Mouse (Mus musculus) forebrain, embryonic 12.5 days (tissue): ENCODE measurements at regions not wholly inside any gene's neighbourhood (a gene's known extent, or its start where the extent isn't known, plus 50 kb on each side); places are given as distances from the start of the nearest gene placed in this dataset.

Source experiments
- ATAC-seq: fragments of 200-750 bp; cut with Nextera tagmentation; 2 replicates; pipeline ENCODE4 v1.8.0; 2017; ENCODE audit warnings: moderate TSS enrichment; ENCODE audit not compliant: low FRiP score
- H3K27ac ChIP-seq: fragments of 300-500 bp; sonication (generic); 2 replicates; pipeline ENCODE4 v1.5.1; 2016; ENCODE audit warnings: mild to moderate bottlenecking
- H3K27me3 ChIP-seq: fragments of 300-500 bp; sonication (generic); 2 replicates; pipeline ENCODE4 v1.6.1; 2016; ENCODE audit warnings: mild to moderate bottlenecking
- H3K36me3 ChIP-seq: fragments of 300-500 bp; sonication (generic); replicated peaks from 2 replicates; pipeline ENCODE4 v1.6.1; 2016; ENCODE audit warnings: mild to moderate bottlenecking
- H3K4me1 ChIP-seq: fragments of 300-500 bp; sonication (generic); 2 replicates; pipeline ENCODE4 v1.6.1; 2016
- H3K4me2 ChIP-seq: fragments of 300-500 bp; sonication (generic); 2 replicates; pipeline ENCODE4 v1.6.1; 2016; ENCODE audit warnings: mild to moderate bottlenecking, moderate library complexity
- H3K4me3 ChIP-seq: fragments of 300-500 bp; sonication (generic); replicated peaks from 2 replicates; pipeline ENCODE4 v1.5.1; 2016; ENCODE audit warnings: mild to moderate bottlenecking
- H3K9ac ChIP-seq: fragments of 300-500 bp; sonication (generic); 2 replicates; pipeline ENCODE4 v1.6.1; 2016; ENCODE audit warnings: mild to moderate bottlenecking
- H3K9me3 ChIP-seq: fragments of 300-500 bp; sonication (generic); 2 replicates; pipeline ENCODE4 v1.6.1; 2016
- WGBS: fragments of 180-500 bp; shearing (Covaris S2); methylation state at CpG from one replicate; pipeline ENCODE4 v1.1.7; 2016; 5-methylcytosine and 5-hydroxymethylcytosine counted together

DNA sequence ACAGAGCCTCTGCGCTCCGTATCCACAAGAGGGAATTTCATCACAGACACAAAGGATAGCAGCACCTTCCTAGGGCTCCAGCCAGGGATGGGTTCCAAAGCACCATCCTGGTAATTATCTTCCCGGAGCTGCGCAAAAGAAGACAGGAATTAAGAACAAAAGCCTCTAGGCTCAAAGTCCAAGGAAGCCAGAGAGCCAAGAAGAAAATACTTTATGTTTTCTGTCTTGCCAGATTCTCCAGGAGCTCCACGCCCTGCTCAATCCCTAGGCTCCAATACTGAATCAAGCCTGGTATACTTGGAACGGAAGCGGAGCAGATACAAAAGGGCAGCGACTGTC is 54.4 kb downstream of the Irf2bpl start:
- Histone ChIP-seq H3K36me3 (no peaks in the 10 kb centered on the region), H3K4me3 (no peak overlapping the region), H3K9me3 (no peaks in the 10 kb centered on the region), H3K4me1 (peaks cover 56% of the 10 kb centered on the region), H3K4me2 (no peak overlapping the region), H3K27me3 (peaks cover 3% of the 10 kb centered on the region; the same call in 1 of the 2 replicates), H3K9ac (0 out of 2 replicates have a peak overlapping the region, but pooled peaks have one; percentile 12), H3K27ac (peak overlapping the region; percentile 42)
- WGBS: 55% methylated on average over 8 of the region's 8 CpGs
- ATAC-seq: no peak

DNA sequence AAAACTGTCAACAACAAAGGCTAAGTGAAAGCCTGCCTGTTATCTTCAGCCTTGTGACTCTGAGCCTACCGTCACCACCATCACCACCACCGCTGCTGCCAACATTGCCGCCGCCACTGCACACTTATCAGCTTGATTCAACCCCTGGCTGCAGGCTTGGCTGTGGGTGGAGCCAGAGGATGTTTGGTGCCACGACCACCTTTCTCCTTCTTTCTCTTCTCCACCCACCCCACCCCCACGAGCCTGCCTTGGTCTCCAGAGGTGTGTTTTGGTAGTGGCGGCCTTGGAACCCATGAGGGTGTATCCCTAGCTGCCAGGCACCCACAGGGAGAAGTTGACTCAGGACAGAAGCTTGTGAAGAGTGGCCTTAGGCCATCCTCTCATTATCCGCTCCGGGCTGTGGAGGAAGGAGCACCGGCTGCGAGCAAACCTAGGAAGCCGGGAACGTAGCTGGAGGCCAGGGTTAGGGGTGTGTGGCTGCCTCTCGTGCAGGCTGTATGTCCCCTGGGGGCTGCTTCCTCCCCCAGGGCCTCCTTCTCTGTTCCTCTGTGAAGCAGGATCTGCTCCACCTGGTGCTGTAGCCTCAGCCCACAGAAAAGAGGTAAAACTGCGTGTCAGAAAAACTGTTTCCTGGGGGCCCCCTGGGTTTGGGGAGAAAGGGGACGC is 54.9 kb downstream of the Irf2bpl start:
- Histone ChIP-seq H3K4me3 (no peak overlapping the region), H3K27ac (peak overlapping the region; percentile 42), H3K27me3 (peaks cover 3% of the 10 kb centered on the region; the same call in 1 of the 2 replicates), H3K36me3 (no peaks in the 10 kb centered on the region), H3K4me1 (peaks cover 61% of the 10 kb centered on the region), H3K9ac (0 out of 2 replicates have a peak overlapping the region, but pooled peaks have one; percentile 12), H3K9me3 (no peaks in the 10 kb centered on the region), H3K4me2 (no peak overlapping the region)
- 61% methylated on average over 16 of the region's 16 CpGs for WGBS
- ATAC-seq: no peak

DNA sequence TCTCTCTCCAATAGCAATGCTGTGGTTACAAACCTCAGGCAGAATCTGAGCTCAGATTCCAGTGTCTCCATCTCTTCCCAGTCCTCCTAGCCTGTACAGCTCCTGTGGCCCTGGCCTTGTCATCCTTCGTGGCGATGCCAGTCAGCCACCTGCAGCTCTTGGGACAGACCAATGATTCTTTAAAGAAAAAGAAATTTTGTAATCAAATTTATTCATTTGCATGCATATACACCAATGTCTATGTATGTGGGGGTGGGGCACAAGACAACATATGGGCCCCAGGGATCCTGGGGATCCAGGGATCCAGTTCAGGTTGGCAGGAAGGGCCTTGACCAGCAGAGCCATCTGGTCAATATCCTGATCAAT is 57.4 kb downstream of the Irf2bpl start:
- WGBS: 92% methylated on average over 2 of the region's 2 CpGs
- H3K4me2 ChIP-seq: no peak overlapping the region
- H3K27ac ChIP-seq: peak overlapping the region; percentile 21
- H3K27me3 ChIP-seq: peaks cover 3% of the 10 kb centered on the region; the same call in 1 of the 2 replicates
- H3K4me3 ChIP-seq: no peak overlapping the region
- no peaks in the 10 kb centered on the region for H3K36me3 ChIP-seq
- no peak overlapping the region for H3K9ac ChIP-seq
- peaks cover 68% of the 10 kb centered on the region for H3K4me1 ChIP-seq
- no peaks in the 10 kb centered on the region for H3K9me3 ChIP-seq
- ATAC-seq: no peak

DNA sequence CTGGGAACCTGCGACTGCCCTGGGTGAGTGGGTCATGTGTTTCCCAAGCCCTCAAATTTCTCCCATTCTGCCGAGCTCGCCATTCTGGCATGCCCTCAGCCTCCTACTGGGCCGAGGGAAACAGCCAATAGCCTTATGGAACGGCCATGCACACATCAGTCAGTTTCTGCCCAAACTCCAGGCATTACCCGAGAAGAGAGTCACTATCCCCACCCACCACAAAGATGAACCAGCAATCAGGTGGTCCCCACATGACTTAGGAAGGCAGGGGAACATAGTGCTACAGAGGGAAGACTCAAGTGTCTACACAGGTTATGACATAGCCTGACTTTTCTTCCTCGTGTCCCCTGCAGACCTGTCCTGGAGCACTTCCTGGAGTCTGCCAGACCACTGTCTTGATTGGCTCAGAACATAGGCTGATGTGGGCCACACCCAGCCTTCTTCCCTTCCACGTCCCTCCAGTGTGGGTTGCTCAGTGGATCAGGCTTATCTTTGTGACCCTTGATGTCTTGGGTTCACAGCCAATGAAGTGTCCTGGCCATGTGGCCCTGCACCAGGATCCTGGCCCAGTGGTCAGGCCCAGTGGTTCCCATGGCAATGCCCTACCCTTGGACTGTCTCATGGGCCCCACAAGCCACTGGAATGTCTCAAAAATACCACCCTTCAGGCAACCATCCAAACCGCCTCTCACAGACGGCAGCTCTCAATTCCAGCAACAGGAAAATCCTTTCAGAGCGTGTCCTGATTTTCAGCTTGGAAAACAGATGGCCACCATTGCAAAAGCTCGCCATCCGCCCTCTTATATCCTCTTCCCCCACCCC is 58.0 kb downstream of the Irf2bpl start:
- Histone ChIP-seq H3K27me3 (peaks cover 3% of the 10 kb centered on the region; the same call in 1 of the 2 replicates), H3K9ac (no peak overlapping the region), H3K36me3 (no peaks in the 10 kb centered on the region), H3K9me3 (no peaks in the 10 kb centered on the region), H3K4me1 (peaks cover 68% of the 10 kb centered on the region), H3K27ac (peak overlapping the region; percentile 21), H3K4me3 (no peak overlapping the region), H3K4me2 (no peak overlapping the region)
- no peak for ATAC-seq
- WGBS: 63% methylated on average over 13 of the region's 13 CpGs

DNA sequence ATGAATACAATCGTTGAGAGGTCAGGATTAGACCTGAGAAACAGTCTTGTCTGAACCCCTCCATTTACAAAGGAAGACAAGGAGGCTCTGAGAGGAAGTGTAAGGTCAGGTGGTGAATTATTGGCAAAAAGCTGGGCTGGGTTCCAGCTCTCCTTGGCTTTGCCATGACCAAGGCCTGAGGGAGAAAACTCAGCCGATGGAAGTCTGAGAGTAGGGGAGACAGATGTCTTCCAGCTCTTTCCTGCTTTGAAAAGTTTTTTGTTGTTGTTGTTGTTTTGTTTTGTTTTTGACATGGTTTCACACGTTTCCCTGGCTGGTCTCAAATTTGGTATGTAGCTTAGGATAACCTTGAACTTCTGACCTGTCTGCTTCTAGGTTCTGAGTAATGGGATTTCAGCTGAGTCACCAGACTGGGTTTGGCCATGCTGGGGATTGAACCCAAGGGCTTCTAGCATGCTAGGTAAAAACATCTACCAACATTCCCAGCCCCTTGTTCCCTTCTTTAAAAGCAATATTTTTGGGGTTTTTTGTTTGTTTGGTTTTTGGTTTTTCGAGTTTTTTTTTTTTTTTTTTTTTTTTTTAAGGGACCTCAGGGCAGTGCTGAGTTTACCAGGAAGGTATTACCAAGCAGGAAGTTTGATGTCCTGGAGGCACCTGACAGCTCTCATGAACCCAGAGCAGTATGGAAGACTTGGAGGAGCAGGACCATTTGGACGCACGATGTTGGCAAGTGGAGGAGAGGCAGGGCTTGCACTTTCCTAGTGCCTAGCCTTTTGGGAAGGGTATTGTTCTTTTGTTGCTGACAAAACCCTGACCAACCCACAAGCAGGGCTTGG is 58.8 kb downstream of the Irf2bpl start:
- Histone ChIP-seq H3K27ac (peak overlapping the region; percentile 99), H3K9ac (no peak overlapping the region), H3K4me3 (no peak overlapping the region), H3K4me1 (peaks cover 72% of the 10 kb centered on the region), H3K36me3 (no peaks in the 10 kb centered on the region), H3K9me3 (no peaks in the 10 kb centered on the region), H3K4me2 (0 out of 2 replicates have a peak overlapping the region, but pooled peaks have one; percentile 47), H3K27me3 (peaks cover 3% of the 10 kb centered on the region; the same call in 1 of the 2 replicates)
- 45% methylated on average over 6 of the region's 6 CpGs for WGBS
- no peak for ATAC-seq

DNA sequence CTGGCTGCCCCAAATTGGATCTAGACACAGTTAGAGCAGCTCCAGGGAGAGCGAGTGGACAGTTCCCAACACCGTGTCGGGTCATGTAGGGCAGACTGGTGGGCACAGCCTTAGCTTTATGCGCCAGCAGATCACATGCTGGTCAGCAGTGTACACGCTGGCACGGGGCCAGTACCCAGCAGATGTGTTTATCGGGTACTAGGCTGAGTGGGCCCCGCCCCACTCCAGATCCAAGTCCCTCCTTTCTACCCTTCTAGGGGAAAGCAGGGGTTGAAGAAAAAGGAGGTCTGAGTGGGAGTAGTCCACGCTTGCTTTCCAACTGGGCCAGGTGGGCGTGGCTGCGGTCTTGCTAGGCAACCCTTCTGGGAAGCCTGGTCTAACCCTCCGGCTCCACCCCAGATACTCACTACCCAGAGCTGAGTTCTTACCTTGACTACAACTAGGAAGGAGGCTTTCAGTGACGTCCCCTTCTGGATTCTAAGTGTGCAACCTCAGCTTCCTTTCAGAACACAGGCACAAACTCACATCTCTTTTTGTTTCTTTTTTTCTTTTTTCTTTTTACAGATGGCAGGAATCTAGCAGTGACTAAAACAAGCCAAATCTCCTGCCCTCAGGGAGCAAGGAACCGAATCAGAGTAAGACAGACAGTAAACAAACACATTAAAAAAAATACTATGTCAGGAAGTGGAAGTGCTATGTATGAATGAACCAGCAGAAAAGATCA is 59.6 kb downstream of the Irf2bpl start:
- Histone ChIP-seq H3K4me2 (peak overlapping the region; percentile 47), H3K36me3 (no peaks in the 10 kb centered on the region), H3K4me1 (peaks cover 66% of the 10 kb centered on the region), H3K9ac (peak overlapping the region; percentile 21; the same call in 1 of the 2 replicates), H3K27ac (peak overlapping the region; percentile 99), H3K27me3 (peaks cover 3% of the 10 kb centered on the region; the same call in 1 of the 2 replicates), H3K9me3 (no peaks in the 10 kb centered on the region), H3K4me3 (0 out of 2 replicates have a peak overlapping the region, but pooled peaks have one; percentile 11)
- WGBS: 4% methylated on average over 14 of the region's 14 CpGs
- peak; percentile 62 for ATAC-seq

DNA sequence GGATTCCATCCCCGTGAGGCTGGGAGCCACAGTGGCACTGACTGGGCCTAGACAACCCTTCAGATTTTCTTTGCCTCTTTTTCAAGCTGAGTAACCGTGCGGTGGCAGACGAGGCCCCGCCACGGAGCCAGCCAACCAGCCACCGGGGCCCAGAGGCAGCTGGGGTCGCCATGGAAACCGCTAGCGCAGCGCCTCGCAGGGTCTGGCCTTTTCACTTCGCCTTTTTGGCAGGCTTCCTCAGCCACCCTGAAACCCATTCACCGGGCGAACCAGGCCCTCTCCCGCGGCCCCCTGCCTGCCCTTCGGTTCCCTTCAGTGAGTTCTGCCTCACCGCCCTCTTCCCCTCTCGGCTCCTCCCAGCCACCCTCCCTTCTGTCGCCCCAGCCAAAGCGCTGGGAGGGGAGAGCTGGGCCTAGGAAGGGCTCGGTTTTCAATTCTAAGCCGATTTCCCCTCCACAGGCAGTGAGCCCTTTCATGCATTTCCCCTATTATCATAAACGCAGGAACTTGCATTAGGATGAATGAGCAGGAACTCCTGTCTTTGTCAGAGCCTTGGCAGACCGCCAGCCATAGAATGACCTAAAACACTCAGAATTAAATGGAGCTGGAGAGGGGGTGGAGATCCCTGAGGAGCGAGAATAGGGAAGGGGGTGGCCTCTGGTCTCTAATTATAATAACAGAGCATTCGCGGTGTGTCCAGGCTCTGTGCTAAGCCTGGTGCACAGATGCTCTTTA is 60.6 kb downstream of the Irf2bpl start:
- Histone ChIP-seq H3K9me3 (no peaks in the 10 kb centered on the region), H3K27me3 (peaks cover 3% of the 10 kb centered on the region; the same call in 1 of the 2 replicates), H3K4me3 (peak overlapping the region; percentile 12; the same call in 1 of the 2 replicates), H3K27ac (peak overlapping the region; percentile 99), H3K36me3 (no peaks in the 10 kb centered on the region), H3K9ac (peak overlapping the region; percentile 26; the same call in 1 of the 2 replicates), H3K4me1 (peaks cover 65% of the 10 kb centered on the region), H3K4me2 (peak overlapping the region; percentile 47)
- ATAC-seq: peak; percentile 90
- WGBS: 0% methylated on average over 29 of the region's 29 CpGs

DNA sequence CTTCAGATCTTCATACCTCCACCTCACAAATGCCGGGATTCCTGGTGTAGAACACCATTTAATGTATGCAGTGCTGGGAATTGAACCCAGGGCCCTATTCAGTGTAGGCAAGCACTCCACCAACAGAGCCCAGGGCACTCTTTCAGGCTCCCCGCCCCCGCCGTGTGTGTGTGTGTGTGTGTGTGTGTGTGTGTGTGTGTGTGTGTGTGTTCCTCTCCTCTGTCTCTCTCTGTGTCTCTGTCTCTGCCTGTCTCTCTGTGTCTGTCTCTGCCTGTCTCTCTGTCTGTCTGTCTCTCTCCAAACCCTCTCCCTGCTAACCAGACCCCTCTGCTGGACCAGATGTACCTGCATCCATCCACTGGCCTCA is 61.1 kb downstream of the Irf2bpl start:
- Histone ChIP-seq H3K9me3 (no peaks in the 10 kb centered on the region), H3K36me3 (no peaks in the 10 kb centered on the region), H3K27me3 (peaks cover 3% of the 10 kb centered on the region; the same call in 1 of the 2 replicates), H3K27ac (peak overlapping the region; percentile 99), H3K4me1 (peaks cover 71% of the 10 kb centered on the region), H3K9ac (0 out of 2 replicates have a peak overlapping the region, but pooled peaks have one; percentile 26), H3K4me2 (peak overlapping the region; percentile 47), H3K4me3 (peak overlapping the region; percentile 12; the same call in 1 of the 2 replicates)
- WGBS: 13% methylated on average over 4 of the region's 4 CpGs
- peak; percentile 14; the same call in 1 of the 2 replicates for ATAC-seq

DNA sequence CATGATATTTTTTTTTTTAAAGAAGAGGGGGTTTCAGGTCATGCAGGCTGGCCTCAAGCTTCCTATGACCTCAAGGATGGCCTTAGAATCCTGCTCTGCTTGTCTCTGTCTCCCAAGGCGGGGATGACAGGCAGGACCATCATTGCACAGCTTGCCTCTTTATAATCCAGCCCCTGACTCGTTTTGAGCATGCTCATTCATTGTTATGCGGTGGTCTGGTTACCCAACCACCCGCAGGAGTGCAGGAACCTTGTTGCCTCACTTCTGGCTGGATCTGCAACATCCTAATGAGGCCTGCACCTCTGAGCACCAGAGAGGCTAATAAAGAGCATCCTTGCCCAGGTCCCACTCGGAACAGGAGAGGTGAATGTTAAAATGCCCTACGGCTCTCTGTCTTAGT is 63.4 kb downstream of the Irf2bpl start:
- peaks cover 79% of the 10 kb centered on the region for H3K4me1 ChIP-seq
- H3K36me3 ChIP-seq: no peaks in the 10 kb centered on the region
- 55% methylated on average over 6 of the region's 6 CpGs for WGBS
- H3K27me3 ChIP-seq: no peaks in the 10 kb centered on the region
- no peak overlapping the region for H3K4me3 ChIP-seq
- H3K9ac ChIP-seq: no peak overlapping the region
- no peak overlapping the region for H3K4me2 ChIP-seq
- no peaks in the 10 kb centered on the region for H3K9me3 ChIP-seq
- H3K27ac ChIP-seq: peak overlapping the region; percentile 70
- ATAC-seq: no peak

DNA sequence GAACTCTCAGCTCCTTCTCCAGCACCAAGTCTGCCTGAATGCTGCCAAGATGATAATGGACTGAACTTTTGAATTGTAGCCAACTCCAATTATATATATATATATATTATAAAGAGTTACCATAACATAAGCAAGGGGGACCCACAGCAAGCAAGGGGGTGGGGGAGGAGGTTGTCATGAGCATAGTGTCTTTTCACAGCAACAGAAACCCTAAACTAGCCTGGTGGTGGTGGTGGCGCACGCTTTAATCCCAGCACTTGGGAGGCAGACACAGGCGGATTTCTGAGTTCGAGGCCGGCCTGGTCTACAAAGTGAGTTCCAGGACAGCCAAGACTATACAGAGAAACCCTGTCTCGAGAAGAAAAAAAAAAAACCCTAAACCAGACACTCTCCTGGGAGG is 65.0 kb downstream of the Irf2bpl start:
- Histone ChIP-seq H3K36me3 (no peaks in the 10 kb centered on the region), H3K4me1 (peaks cover 81% of the 10 kb centered on the region), H3K9ac (no peak overlapping the region), H3K9me3 (no peaks in the 10 kb centered on the region), H3K4me3 (no peak overlapping the region), H3K27ac (no peak overlapping the region), H3K4me2 (no peak overlapping the region), H3K27me3 (no peaks in the 10 kb centered on the region)
- no peak for ATAC-seq
- 94% methylated on average over 6 of the region's 6 CpGs for WGBS

DNA sequence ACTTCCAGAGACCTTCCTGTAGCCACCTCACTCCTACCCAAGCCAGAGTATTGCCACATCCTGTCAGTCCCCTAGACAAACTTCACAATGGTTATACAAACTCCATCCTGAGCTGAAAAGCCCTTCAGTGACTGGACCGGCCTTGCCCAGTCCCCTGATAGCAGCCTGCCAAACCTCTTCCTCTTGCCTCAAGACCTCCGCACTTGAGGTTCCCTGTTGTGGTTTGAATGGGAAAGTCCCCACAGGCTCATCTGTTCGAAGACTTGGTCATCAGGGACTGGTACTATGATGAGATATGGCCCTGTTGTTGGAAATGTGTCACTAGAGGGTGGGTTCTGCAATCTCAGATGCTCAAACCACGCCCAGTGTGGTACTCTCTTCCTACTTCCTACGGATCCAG is 65.4 kb downstream of the Irf2bpl start:
- WGBS: 92% methylated on average over 5 of the region's 5 CpGs
- H3K27me3 ChIP-seq: no peaks in the 10 kb centered on the region
- H3K4me1 ChIP-seq: peaks cover 80% of the 10 kb centered on the region
- no peak overlapping the region for H3K4me3 ChIP-seq
- no peak for ATAC-seq
- no peak overlapping the region for H3K27ac ChIP-seq
- no peak overlapping the region for H3K4me2 ChIP-seq
- no peaks in the 10 kb centered on the region for H3K36me3 ChIP-seq
- no peaks in the 10 kb centered on the region for H3K9me3 ChIP-seq
- H3K9ac ChIP-seq: no peak overlapping the region
